Mouse (Mus musculus): ENCODE measurements around the gene Ear14. TPM values are rescaled to one million over a fixed set of nuclear protein-coding genes. Genes with fewer than 3 reads are reported as not detected.
"Not testable (repeated sequence)": the region's sequence is repeated elsewhere in the genome, so short reads cannot be mapped to it uniquely, and the experiment has no call there.

The Ear14 gene
- not detected in 2 replicates for polyA plus RNA-seq (2015; fragmentation: Nextera tagmentation; extraction: Ambion mirVana)

DNA sequence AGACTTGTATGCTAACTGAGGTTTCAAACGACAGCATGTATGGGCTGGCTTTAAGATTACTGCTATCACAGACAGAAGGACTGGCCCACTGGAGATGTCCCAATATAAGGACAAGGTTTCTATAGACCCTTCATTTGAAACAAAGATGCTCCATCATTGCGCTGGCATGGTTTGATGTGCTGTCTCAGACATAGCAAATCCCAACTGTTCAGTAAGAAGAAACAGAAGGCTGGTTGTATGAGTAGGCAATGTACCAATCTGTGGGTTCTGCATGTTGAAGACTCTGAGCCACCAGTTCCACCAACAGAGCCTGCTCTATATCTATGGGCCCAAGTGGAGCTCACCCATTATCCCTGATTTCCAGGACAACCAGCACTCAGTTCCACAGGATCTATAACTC, at the start of gene Ear14:
TSS of gene Ear14 (plus strand) at position 277 of the 400 bp plus-strand sequence.
- H3K36me3 ChIP-seq (replicated peaks): no peaks in the 10 kb centered on the region
- H3K4me1 ChIP-seq: no peaks in the 10 kb centered on the region
- H3K27ac ChIP-seq: no peak within 1 kb of the TSS
- no peaks in the 10 kb centered on the region for H3K27me3 ChIP-seq (replicated peaks)
- H3K9me3 ChIP-seq: no peaks in the 10 kb centered on the region
- WGBS: 91% methylated on average over 2 of the region's 2 CpGs
- no peak within 1 kb of the TSS for H3K4me3 ChIP-seq
- H3K4me2 ChIP-seq: no peak within 1 kb of the TSS
- H3K9ac ChIP-seq: no peak within 1 kb of the TSS
- no peak for ATAC-seq (replicated peaks)

DNA sequence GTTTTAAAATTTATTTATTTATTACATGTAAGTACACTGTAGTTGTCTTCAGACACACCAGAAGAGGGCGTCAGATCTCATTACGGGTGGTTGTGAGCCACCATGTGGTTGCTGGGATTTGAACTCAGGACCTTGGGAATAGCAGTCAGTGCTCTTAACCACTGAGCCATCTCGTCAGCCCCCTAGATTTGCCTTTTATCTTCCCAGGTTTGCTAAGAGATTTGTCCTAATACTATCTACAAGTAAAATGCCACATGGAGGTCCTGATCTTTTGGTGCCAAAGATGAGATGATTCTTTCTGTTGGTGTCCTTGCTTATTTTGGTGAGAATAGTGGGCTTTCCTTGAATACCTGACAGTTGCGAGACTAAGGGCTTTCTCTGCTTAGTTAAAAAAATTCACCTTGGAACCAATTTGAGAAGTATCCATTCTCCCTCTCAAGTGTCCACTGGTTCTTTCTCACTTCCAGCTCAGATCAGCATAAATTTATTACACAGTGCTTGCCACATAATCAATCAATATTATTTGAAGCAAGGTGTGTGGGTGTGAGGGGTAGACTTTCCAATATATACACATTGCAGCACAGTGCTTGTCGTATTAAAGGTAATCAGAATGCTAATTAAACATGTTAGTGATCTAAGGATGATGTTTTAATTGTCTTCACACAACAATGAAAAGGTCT, 47.0 kb upstream of the Ear14 start:
- H3K9me3 ChIP-seq: no peaks in the 10 kb centered on the region
- no peaks in the 10 kb centered on the region for H3K4me1 ChIP-seq
- H3K4me3 ChIP-seq: no peak overlapping the region
- H3K4me2 ChIP-seq: no peak overlapping the region
- WGBS: 85% methylated on average over 5 of the region's 5 CpGs
- no peak for ATAC-seq (replicated peaks)
- H3K27me3 ChIP-seq (replicated peaks): no peaks in the 10 kb centered on the region
- H3K27ac ChIP-seq: no peak overlapping the region
- H3K36me3 ChIP-seq (replicated peaks): no peaks in the 10 kb centered on the region
- H3K9ac ChIP-seq: no peak overlapping the region

DNA sequence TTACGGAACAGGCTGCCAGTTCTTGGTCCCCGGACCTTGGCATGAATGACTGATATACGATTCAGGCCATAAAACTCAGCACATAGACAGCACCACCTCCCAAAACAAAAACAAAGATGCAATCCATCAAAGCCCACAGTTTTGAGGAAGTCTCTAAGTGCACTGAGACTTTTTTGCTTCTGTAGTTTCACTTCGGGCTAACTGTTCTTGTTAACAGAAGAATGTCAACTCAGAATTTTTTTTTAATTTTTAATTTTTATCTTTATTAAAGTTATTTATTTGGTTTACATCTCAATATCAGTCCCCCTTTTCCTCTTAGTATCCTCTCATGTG, 46.5 kb upstream of the Ear14 start:
- Histone ChIP-seq H3K36me3 (replicated peaks) (no peaks in the 10 kb centered on the region), H3K27me3 (replicated peaks) (no peaks in the 10 kb centered on the region), H3K4me1 (no peaks in the 10 kb centered on the region), H3K4me2 (no peak overlapping the region), H3K9me3 (no peaks in the 10 kb centered on the region), H3K4me3 (no peak overlapping the region), H3K9ac (no peak overlapping the region), H3K27ac (no peak overlapping the region)
- no peak for ATAC-seq (replicated peaks)
- 86% methylated on average over 4 of the region's 4 CpGs for WGBS

DNA sequence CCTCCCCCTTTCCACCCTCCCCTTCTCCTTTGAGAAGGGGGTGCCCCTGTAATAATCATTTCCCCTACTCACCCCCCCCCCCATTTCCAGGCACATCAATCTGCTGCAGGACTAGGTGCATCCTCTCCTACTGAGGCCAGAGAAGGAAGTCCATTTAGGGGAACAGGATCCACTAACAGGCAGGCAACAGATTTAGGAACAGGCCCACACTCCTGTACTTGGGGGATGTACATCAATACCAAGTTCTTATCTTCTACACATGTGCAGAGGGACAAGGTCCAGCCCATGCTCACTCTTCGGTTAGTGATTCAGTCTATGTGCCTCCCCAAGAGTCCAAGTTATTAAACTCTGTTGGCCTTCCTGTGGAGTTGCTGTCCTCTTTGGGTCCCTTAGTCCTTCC, 46.1 kb upstream of the Ear14 start:
- Histone ChIP-seq H3K9me3 (no peaks in the 10 kb centered on the region), H3K27ac (no peak overlapping the region), H3K36me3 (replicated peaks) (no peaks in the 10 kb centered on the region), H3K4me3 (no peak overlapping the region), H3K4me1 (no peaks in the 10 kb centered on the region), H3K4me2 (no peak overlapping the region), H3K9ac (no peak overlapping the region), H3K27me3 (replicated peaks) (no peaks in the 10 kb centered on the region)
- 90% methylated on average over 1 of the region's 1 CpGs for WGBS
- ATAC-seq (replicated peaks): no peak

DNA sequence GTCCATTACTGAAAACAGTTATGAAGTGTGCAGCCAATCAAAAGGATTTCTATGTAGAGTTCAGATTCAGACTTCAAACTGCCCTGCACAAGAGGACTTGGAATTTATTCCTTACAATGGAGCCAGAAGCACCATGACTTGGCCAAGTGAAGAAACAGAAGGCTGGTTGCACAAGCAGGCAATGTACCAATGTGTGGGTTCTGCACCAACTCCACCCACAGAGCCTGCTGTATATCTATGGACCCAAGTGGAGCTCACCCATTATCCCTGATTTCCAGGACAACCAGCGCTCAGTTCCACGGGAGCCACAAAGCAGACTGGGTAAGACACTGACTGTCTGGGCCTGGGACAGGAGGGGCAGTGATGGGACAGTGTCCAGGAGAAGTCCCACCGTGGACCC, 41.2 kb upstream of the Ear14 start, which contains the start of gene Rnase2b:
TSS of gene Rnase2b (plus strand) at position 285 of the 400 bp plus-strand sequence.
- H3K27me3 ChIP-seq (replicated peaks); H3K9me3 ChIP-seq; H3K4me2 ChIP-seq; H3K4me3 ChIP-seq; ATAC-seq (replicated peaks); H3K27ac ChIP-seq; H3K9ac ChIP-seq; H3K36me3 ChIP-seq (replicated peaks); H3K4me1 ChIP-seq: not testable (repeated sequence)
- 89% methylated on average over 3 of the region's 3 CpGs for WGBS

DNA sequence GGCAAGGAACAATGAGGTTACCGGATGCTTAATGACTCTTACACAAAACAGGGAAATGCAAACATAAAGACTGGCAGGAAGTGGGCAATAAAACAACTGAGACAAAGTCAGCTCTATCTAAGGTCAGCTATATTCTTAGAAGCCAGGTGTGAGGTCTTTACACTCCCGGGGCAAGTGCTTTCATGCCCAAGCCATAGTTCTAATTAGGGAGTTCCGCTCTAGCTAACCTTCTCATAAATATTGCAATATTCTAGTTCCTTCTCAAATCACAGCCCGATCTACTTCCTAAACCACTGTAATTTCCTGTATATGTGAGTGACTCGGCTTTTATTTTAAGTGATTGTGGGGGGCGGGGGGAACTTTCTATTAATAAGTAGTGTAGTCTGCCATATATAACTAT, 39.9 kb upstream of the Ear14 start:
- H3K27me3 ChIP-seq (replicated peaks); H3K27ac ChIP-seq; ATAC-seq (replicated peaks); H3K4me3 ChIP-seq; H3K4me2 ChIP-seq; H3K4me1 ChIP-seq; H3K9ac ChIP-seq; H3K9me3 ChIP-seq; H3K36me3 ChIP-seq (replicated peaks): not testable (repeated sequence)
- WGBS: 91% methylated on average over 6 of the region's 6 CpGs

DNA sequence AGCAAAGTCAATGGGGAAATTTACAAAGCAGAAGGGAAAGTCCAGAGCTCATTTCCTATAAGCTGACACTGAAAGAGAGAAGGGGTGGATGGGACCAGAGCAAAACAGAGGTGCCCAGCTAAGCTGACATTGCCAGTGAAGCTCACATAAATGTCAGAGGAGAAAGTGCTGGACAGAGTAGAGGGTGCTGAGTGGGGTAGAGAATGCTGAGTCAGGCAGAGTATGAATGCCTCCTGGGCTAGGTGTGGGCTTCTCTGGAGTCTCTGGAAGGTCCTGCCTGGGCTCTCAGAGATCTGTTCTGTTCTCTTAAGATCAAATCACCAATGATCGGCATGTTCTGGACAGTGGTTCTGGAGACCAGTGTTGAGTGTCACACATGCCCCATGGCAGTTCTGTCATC, 37.8 kb upstream of the Ear14 start:
- Histone ChIP-seq H3K27ac (no peak overlapping the region), H3K9ac (no peak overlapping the region), H3K4me1 (no peaks in the 10 kb centered on the region), H3K36me3 (replicated peaks) (no peaks in the 10 kb centered on the region), H3K4me3 (no peak overlapping the region), H3K9me3 (no peaks in the 10 kb centered on the region), H3K27me3 (replicated peaks) (no peaks in the 10 kb centered on the region), H3K4me2 (no peak overlapping the region)
- no peak for ATAC-seq (replicated peaks)
- 100% methylated on average over 1 of the region's 1 CpGs for WGBS

DNA sequence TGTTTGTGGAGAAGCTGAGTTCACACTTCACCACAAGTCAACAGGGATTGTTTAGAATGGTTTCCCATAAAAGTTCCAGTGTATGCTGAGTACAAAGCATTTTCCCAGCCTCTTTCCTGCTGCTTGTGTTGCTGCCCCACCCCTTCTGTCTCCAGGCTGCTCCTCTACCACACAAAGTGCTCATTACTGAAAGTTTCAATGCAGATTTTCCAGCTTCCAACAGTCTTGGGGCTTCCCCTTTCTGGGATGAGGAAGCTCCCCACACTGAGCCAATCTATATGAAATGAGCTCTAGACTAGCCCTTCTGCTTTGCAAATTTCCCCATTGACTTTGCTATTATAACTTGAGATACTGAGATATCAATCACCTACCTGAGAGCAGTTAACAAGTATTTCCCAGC, 37.1 kb upstream of the Ear14 start:
- Histone ChIP-seq H3K9ac (no peak overlapping the region), H3K4me1 (no peaks in the 10 kb centered on the region), H3K27me3 (replicated peaks) (no peaks in the 10 kb centered on the region), H3K27ac (no peak overlapping the region), H3K9me3 (no peaks in the 10 kb centered on the region), H3K36me3 (replicated peaks) (no peaks in the 10 kb centered on the region), H3K4me2 (no peak overlapping the region), H3K4me3 (no peak overlapping the region)
- no peak for ATAC-seq (replicated peaks)

DNA sequence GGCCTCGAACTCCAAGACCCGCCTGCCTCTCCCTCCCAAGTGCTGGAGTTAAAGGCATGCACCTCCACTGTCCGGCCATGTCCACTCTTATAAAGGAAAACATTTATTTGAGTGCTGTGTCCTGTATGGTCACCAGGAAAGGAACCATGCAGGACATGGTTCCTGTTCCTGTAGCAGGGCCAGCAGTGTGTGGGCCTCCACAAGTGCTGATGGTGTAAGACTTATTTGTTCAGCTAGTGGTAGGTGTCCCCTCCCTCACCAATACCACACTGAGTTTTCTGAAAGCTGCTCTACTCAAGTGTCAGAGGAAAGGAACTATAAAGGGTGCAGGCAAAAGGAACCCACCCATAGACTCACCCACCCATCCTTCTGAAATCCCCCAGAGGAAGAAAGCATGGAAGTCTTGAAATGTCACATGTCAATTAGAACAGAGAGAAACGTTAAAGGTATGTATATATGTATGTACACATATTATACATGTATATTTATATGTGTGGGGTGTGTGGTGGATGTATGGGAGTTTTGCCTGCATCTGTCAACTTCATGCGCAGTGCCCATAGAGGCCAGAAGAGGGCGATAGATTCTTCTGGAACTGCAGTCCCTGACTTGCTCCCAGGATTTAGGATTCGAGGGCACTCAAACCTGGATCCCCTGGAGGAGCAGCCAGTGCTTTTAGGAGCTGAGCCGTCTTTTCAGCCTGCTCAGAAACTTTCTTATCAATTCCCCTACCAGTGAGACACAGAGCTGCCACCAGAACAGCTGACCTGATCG, 30.9 kb upstream of the Ear14 start:
- H3K36me3 ChIP-seq (replicated peaks); H3K27me3 ChIP-seq (replicated peaks); H3K27ac ChIP-seq; H3K4me1 ChIP-seq; H3K4me3 ChIP-seq; H3K9ac ChIP-seq; H3K9me3 ChIP-seq; ATAC-seq (replicated peaks); H3K4me2 ChIP-seq: not testable (repeated sequence)
- 39% methylated on average over 9 of the region's 9 CpGs for WGBS

DNA sequence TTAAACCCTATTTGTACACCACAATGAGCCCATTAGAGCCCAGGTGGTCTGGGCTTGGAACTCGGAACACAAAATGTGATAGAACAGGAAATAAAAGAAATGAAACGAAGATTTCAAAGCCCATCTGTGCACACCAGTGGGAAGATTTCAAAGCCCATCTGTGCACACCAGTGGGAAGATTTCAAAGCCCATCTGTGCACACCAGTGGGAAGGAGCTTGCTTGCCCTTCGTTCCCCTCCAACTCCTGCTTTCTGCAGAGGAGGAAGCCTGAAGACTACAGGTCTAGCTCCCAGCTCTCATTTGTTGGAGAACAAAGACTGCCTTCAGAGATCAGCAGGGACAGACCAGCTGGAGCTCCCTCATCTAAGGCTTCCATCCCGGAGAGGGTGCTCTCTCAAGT, 30.2 kb upstream of the Ear14 start:
- H3K4me2 ChIP-seq; H3K4me3 ChIP-seq; H3K27ac ChIP-seq; H3K9me3 ChIP-seq; H3K27me3 ChIP-seq (replicated peaks); H3K9ac ChIP-seq; ATAC-seq (replicated peaks); H3K36me3 ChIP-seq (replicated peaks); H3K4me1 ChIP-seq: not testable (repeated sequence)
- WGBS: 40% methylated on average over 4 of the region's 4 CpGs

DNA sequence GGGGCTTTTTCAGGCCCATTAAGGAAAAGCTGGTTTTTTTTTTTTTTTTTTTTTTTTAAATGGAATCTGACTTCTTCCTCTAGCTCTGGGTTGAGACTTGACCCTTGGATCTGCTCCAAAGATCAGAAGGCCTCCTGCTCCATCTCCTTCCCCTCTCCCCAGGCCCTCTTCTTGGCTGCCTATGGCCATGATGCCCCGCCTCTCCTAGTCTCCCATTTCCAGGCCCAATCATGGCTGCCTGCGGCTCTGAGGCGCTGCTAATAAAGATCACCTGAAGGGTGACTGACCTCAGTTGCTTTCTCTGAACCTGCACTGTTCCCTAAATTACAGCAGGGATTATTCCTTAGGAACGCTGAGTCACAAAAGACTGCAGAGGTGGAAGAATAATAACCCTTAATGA, 29.3 kb upstream of the Ear14 start:
- Histone ChIP-seq H3K4me2 (no peak overlapping the region), H3K9ac (no peak overlapping the region), H3K27ac (no peak overlapping the region), H3K27me3 (replicated peaks) (no peaks in the 10 kb centered on the region), H3K4me1 (no peaks in the 10 kb centered on the region), H3K9me3 (no peaks in the 10 kb centered on the region), H3K36me3 (replicated peaks) (no peaks in the 10 kb centered on the region), H3K4me3 (no peak overlapping the region)
- ATAC-seq (replicated peaks): no peak
- WGBS: 73% methylated on average over 4 of the region's 4 CpGs

DNA sequence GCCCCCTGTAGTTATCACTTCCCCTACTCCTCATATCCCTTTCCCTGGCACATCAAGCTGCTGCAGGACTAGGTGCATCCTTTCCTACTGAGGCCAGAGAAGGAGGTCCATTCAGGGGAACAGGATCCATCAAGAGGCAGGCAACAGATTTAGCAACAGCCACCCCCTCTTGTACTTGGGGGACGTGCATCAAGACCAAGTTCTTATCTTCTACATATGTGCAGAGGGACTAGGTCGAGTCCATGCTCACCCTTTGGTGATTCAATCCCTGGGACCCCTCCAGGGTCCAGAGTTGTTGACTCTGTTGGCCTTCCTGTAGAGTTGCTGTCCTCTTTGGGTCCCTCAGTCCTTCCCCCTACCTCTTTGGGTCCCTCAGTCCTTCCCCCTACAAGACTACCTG, 22.1 kb upstream of the Ear14 start:
- not testable (repeated sequence) for H3K9ac ChIP-seq; H3K9me3 ChIP-seq; H3K36me3 ChIP-seq (replicated peaks); H3K27me3 ChIP-seq (replicated peaks); H3K27ac ChIP-seq; H3K4me2 ChIP-seq; H3K4me1 ChIP-seq; ATAC-seq (replicated peaks); H3K4me3 ChIP-seq
- WGBS: 76% methylated on average over 2 of the region's 2 CpGs

DNA sequence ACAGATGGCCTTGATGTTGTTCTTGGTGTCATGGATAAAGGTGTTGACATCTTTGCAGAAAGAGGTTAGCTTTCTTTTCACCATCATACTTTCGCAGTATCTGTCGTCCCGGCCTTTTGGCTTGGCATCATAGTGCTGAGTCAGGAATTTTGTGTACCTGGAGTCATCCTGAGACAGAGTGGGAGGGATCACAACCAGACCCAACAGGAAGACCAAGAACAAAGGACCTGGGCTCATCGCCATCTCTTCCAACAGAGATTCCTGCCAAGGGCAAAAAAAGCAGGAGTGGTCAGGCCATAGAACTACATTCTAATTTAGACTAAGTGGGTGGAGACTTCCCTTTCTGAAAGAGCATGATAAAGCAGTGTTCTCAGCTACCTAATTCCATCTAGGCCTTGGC, 7.5 kb upstream of the Ear14 start:
- 94% methylated on average over 4 of the region's 4 CpGs for WGBS

More for the DNA sequence above, 7.5 kb upstream of the Ear14 start:
- H3K27me3 ChIP-seq (replicated peaks): no peaks in the 10 kb centered on the region
- H3K9me3 ChIP-seq: no peaks in the 10 kb centered on the region
- no peak overlapping the region for H3K4me3 ChIP-seq
- H3K36me3 ChIP-seq (replicated peaks): no peaks in the 10 kb centered on the region
- no peak overlapping the region for H3K4me2 ChIP-seq
- no peak overlapping the region for H3K27ac ChIP-seq
- no peak overlapping the region for H3K9ac ChIP-seq
- no peak for ATAC-seq (replicated peaks)
- H3K4me1 ChIP-seq: no peaks in the 10 kb centered on the region

All from midbrain, embryonic 15.5 days (tissue).